Comparison of ENCODE assay signal across 19 mouse cellular contexts in the genomic region with DNA sequence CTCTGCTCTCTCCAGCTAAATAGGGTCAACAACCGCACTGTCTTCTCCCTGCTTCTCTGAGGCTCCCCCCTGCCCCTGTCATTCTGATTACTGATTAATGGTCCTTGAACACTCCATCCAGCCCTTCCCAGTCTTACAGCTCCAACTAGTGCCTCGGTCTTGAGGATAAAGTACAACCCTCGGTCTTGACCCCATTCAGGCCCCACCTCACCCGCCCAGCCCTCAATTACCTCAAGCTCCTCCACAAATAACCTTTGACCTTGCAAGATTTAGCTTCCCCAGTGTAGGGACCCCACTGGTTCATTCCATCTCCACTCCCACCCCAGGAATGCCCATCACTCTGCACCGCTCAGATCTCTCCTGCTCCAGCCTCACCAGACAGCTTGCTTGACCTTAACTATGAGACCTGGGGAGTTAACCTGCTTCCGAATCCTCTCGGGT. TPM values are rescaled to one million over a fixed set of nuclear protein-coding genes. Genes with fewer than 3 reads are reported as not detected.
A peak's percentile ranks its signal among the peaks of the same experiment; 100 is the strongest.
DNase-seq lines count a peak whose midpoint lies in the region; ATAC-seq lines count a peak whose summit lies in the region.
"Had no signal": no experiment of that assay in that cellular context is flagged by ENCODE, and none has a peak within 500 bp of the region (broad histone marks: within the 10 kb centered on the region; RNA-seq: fewer than 3 reads in every experiment).

No protein-coding gene starts in this region.

- H3K9me3 ChIP-seq in heart, embryonic 13.5 days: no peaks in the 10 kb centered on the region
- H3K9me3 ChIP-seq in kidney, embryonic 14.5 days (ENCODE audit: control insufficient read depth, low read length): no peaks in the 10 kb centered on the region
- H3K9me3 ChIP-seq in stomach, embryonic 16.5 days (replicated peaks; ENCODE audit: control insufficient read depth, low read length): no peaks in the 10 kb centered on the region
- H3K9me3 ChIP-seq in forebrain, embryonic 12.5 days: no peaks in the 10 kb centered on the region
- H3K9me3 ChIP-seq: limb, embryonic 10.5 days; midbrain, embryonic 12.5 days had no signal

- H3K27me3 ChIP-seq in heart, embryonic 13.5 days (replicated peaks): peaks cover 15% of the 10 kb centered on the region
- H3K27me3 ChIP-seq in kidney, embryonic 14.5 days (ENCODE audit: control insufficient read depth, insufficient read depth, low read length): no peaks in the 10 kb centered on the region
- no peaks in the 10 kb centered on the region for H3K27me3 ChIP-seq in stomach, embryonic 16.5 days (ENCODE audit: control insufficient read depth, insufficient read depth, low read length)
- H3K27me3 ChIP-seq in forebrain, embryonic 12.5 days: no peaks in the 10 kb centered on the region
- H3K27me3 ChIP-seq: midbrain, embryonic 12.5 days had no signal

- no peak for DNase-seq in heart, adult 18-20 months
- peak; percentile 14 for DNase-seq in forelimb bud, embryonic 11.5 days (ENCODE audit: low read depth, low spot score)
- DNase-seq in left cerebral cortex, adult 9 months (ENCODE audit: low spot score in 2 of 2): no peak
- DNase-seq: adrenal gland, postnatal 25 days; cerebellum, postnatal 36 days; heart, postnatal 4 days; lung, postnatal 14 days; thymus, postnatal 36 days had no signal

- H3K9ac ChIP-seq in heart, embryonic 13.5 days: 0 out of 2 replicates have a peak overlapping the region, but pooled peaks have one; percentile 24
- H3K9ac ChIP-seq in kidney, embryonic 14.5 days (ENCODE audit: low read depth, low read length): no peak overlapping the region
- no peak overlapping the region for H3K9ac ChIP-seq in stomach, embryonic 16.5 days (ENCODE audit: low read length)
- H3K9ac ChIP-seq in forebrain, embryonic 12.5 days: no peak overlapping the region
- H3K9ac ChIP-seq: liver, embryonic 14.5 days; midbrain, embryonic 12.5 days had no signal

- 36% methylated on average over 7 of the region's 7 CpGs for WGBS in heart, embryonic 13.5 days
- 12% methylated on average over 7 of the region's 7 CpGs for WGBS in kidney, embryonic 14.5 days
- WGBS in stomach, embryonic 16.5 days: 21% methylated on average over 7 of the region's 7 CpGs
- WGBS in forebrain, embryonic 12.5 days: 53% methylated on average over 7 of the region's 7 CpGs

- H3K36me3 ChIP-seq in heart, embryonic 13.5 days: no peaks in the 10 kb centered on the region
- no peaks in the 10 kb centered on the region for H3K36me3 ChIP-seq in kidney, embryonic 14.5 days (ENCODE audit: control insufficient read depth, insufficient read depth, low read length)
- H3K36me3 ChIP-seq in stomach, embryonic 16.5 days (ENCODE audit: control insufficient read depth, insufficient read depth, low read length): no peaks in the 10 kb centered on the region
- no peaks in the 10 kb centered on the region for H3K36me3 ChIP-seq in forebrain, embryonic 12.5 days (replicated peaks)
- H3K36me3 ChIP-seq: limb, embryonic 10.5 days; midbrain, embryonic 12.5 days had no signal

- no peak overlapping the region for H3K4me3 ChIP-seq in heart, embryonic 13.5 days
- no peak overlapping the region for H3K4me3 ChIP-seq in kidney, embryonic 14.5 days (ENCODE audit: low read length)
- H3K4me3 ChIP-seq in stomach, embryonic 16.5 days (replicated peaks; ENCODE audit: low read length): no peak overlapping the region
- H3K4me3 ChIP-seq in forebrain, embryonic 12.5 days (replicated peaks): no peak overlapping the region
- H3K4me3 ChIP-seq: limb, embryonic 10.5 days; midbrain, embryonic 12.5 days had no signal

- peaks cover 38% of the 10 kb centered on the region for H3K4me1 ChIP-seq in heart, embryonic 13.5 days
- H3K4me1 ChIP-seq in kidney, embryonic 14.5 days (ENCODE audit: control insufficient read depth, insufficient read depth, low read length): peaks cover 12% of the 10 kb centered on the region
- 0 out of 2 replicates have a peak, but pooled peaks cover 3% of the 10 kb centered on the region for H3K4me1 ChIP-seq in stomach, embryonic 16.5 days (ENCODE audit: control insufficient read depth, insufficient read depth, low read length)
- H3K4me1 ChIP-seq in forebrain, embryonic 12.5 days: peaks cover 5% of the 10 kb centered on the region; the same call in 1 of the 2 replicates

- no peak overlapping the region for H3K4me2 ChIP-seq in heart, embryonic 13.5 days
- H3K4me2 ChIP-seq in kidney, embryonic 14.5 days (replicated peaks; ENCODE audit: low read depth, low read length): no peak overlapping the region
- no peak overlapping the region for H3K4me2 ChIP-seq in stomach, embryonic 16.5 days (ENCODE audit: low read depth, low read length)
- H3K4me2 ChIP-seq in forebrain, embryonic 12.5 days: no peak overlapping the region
- H3K4me2 ChIP-seq: midbrain, embryonic 12.5 days had no signal

- no peak overlapping the region for H3K27ac ChIP-seq in heart, embryonic 13.5 days (replicated peaks)
- no peak overlapping the region for H3K27ac ChIP-seq in kidney, embryonic 14.5 days (ENCODE audit: low read depth, low read length)
- no peak overlapping the region for H3K27ac ChIP-seq in stomach, embryonic 16.5 days (ENCODE audit: low read length)
- H3K27ac ChIP-seq in forebrain, embryonic 12.5 days: no peak overlapping the region
- H3K27ac ChIP-seq: limb, embryonic 10.5 days; liver, embryonic 14.5 days; midbrain, embryonic 12.5 days had no signal

- no peak for ATAC-seq in heart, embryonic 13.5 days (ENCODE audit: extremely low read depth, insufficient number of reproducible peaks, low FRiP score, low TSS enrichment)
- peak; percentile 87 for ATAC-seq in kidney, embryonic 14.5 days (ENCODE audit: low FRiP score, low TSS enrichment)
- peak; percentile 34; the same call in 1 of the 2 replicates for ATAC-seq in stomach, embryonic 16.5 days (ENCODE audit: insufficient read depth, low FRiP score)
- no peak for ATAC-seq in activated CD4-positive, CD25-positive, alpha-beta regulatory T cell, adult 4 months
- no peak for ATAC-seq in forebrain, embryonic 12.5 days (ENCODE audit: low FRiP score)

RNA-seq across cellular contexts. Expression of a gene that starts 3.2 kb away (rescaled TPM):
- 1.6 and 2.0 TPM in 2 replicates for polyA plus RNA-seq in heart, embryonic 13.5 days (2015; fragmentation: Nextera tagmentation; extraction: Ambion mirVana)
- under 1 TPM; 0.32 to 0.85 TPM for total RNA-seq in heart, adult 18-20 months (2021)
- polyA plus RNA-seq in kidney, embryonic 14.5 days (2014; fragmentation: Nextera tagmentation; extraction: Ambion mirVana): 0.33 and 0.49 TPM in 2 replicates
- polyA plus RNA-seq in stomach, embryonic 16.5 days (2015; fragmentation: Nextera tagmentation; extraction: Ambion mirVana): 9.5 and 12.0 TPM in 2 replicates
- polyA plus RNA-seq in activated CD4-positive, CD25-positive, alpha-beta regulatory T cell, adult 4 months (2017; shearing (Covaris generic)): not detected
- polyA plus RNA-seq in forebrain, embryonic 12.5 days (2016; fragmentation: Nextera tagmentation; extraction: Ambion mirVana): 0.27 and 0.40 TPM in 2 replicates
- total RNA-seq: adrenal gland, postnatal 25 days; layer of hippocampus, postnatal 14 days had no signal

RNA-seq across cellular contexts. Expression of a gene that starts 11.6 kb away (rescaled TPM):
- polyA plus RNA-seq in heart, embryonic 13.5 days (2015; fragmentation: Nextera tagmentation; extraction: Ambion mirVana): not detected in 2 replicates
- not detected for total RNA-seq in heart, adult 18-20 months (2021)
- not detected in 2 replicates for polyA plus RNA-seq in kidney, embryonic 14.5 days (2014; fragmentation: Nextera tagmentation; extraction: Ambion mirVana)
- polyA plus RNA-seq in stomach, embryonic 16.5 days (2015; fragmentation: Nextera tagmentation; extraction: Ambion mirVana): 0.29 and 0.37 TPM in 2 replicates
- polyA plus RNA-seq in activated CD4-positive, CD25-positive, alpha-beta regulatory T cell, adult 4 months (2017; shearing (Covaris generic)): not detected
- not detected in 2 replicates for polyA plus RNA-seq in forebrain, embryonic 12.5 days (2016; fragmentation: Nextera tagmentation; extraction: Ambion mirVana)
- total RNA-seq: adrenal gland, postnatal 25 days; ES-E14; heart, adult 8-10 months; layer of hippocampus, postnatal 14 days had no signal
- polyA plus RNA-seq: limb, embryonic 10.5 days; liver, embryonic 14.5 days; midbrain, embryonic 12.5 days had no signal

RNA-seq across cellular contexts. Expression of a gene that starts 53.7 kb away (rescaled TPM):
- 35.4 and 41.5 TPM in 2 replicates for polyA plus RNA-seq in heart, embryonic 13.5 days (2015; fragmentation: Nextera tagmentation; extraction: Ambion mirVana)
- total RNA-seq in heart, adult 18-20 months (2021): 100 to 1,000 TPM; 121 to 128 TPM
- polyA plus RNA-seq in kidney, embryonic 14.5 days (2014; fragmentation: Nextera tagmentation; extraction: Ambion mirVana): 16.5 and 40.6 TPM in 2 replicates
- 42.0 and 54.3 TPM in 2 replicates for polyA plus RNA-seq in stomach, embryonic 16.5 days (2015; fragmentation: Nextera tagmentation; extraction: Ambion mirVana)
- polyA plus RNA-seq in activated CD4-positive, CD25-positive, alpha-beta regulatory T cell, adult 4 months (2017; shearing (Covaris generic)): 1 to 10 TPM; 6.0 to 6.9 TPM
- polyA plus RNA-seq in forebrain, embryonic 12.5 days (2016; fragmentation: Nextera tagmentation; extraction: Ambion mirVana): 42.7 and 45.6 TPM in 2 replicates

Comparison
In these comparisons a context has a peak if more than half of its experiments do, and no peak if none do; other contexts are left out.
1. ATAC-seq: peak in kidney, embryonic 14.5 days (single experiment) and stomach, embryonic 16.5 days (single experiment); none in heart, embryonic 13.5 days (single experiment), activated CD4-positive, CD25-positive, alpha-beta regulatory T cell, adult 4 months (single experiment) and forebrain, embryonic 12.5 days (single experiment).